Mouse (Mus musculus) adrenal gland, postnatal 4 days (tissue): ENCODE data around the gene Lingo2. TPM values are rescaled to one million over a fixed set of nuclear protein-coding genes. Genes with fewer than 3 reads are reported as not detected.
"Not testable (repeated sequence)": the region's sequence is repeated elsewhere in the genome, so short reads cannot be mapped to it uniquely, and the experiment has no call there.

Experiments used
- DNase-seq, 2 experiments: peaks; one replicate each; pipeline ENCODE4 v3.0.0; 2021 to 2022; ENCODE audit warnings: low spot score in 2 of 2, mixed read lengths in 2 of 2
- total RNA-seq, 2 experiments: library from RNA; stranded (reverse); gene quantifications; 2 replicates each; pipeline ENCODE4 v1.2.3; 2021

Lingo2 gene
- total RNA-seq, 2 experiments from 2014 or later: 0.65 to 1.5 TPM

DNA sequence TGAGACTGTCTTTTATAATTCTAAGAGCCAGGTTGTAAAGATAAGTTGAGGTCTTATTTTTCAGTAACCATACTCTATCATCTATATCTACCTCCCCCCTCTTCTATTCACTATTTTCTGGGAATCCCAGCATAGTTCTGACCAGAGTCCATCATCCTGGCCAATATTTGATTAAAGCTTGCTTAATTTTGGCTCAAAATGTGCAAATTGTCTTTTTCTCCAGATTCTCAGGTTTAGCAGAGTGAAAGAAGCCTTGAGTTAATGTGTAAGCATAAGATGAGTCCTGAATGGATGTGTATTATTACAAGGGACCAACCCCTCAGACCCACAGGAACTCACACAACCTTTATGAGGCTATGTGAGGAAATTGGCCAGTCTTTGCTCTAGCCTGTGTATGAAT lies 820.2 kb downstream of the Lingo2 start:
- no peak for DNase-seq

DNA sequence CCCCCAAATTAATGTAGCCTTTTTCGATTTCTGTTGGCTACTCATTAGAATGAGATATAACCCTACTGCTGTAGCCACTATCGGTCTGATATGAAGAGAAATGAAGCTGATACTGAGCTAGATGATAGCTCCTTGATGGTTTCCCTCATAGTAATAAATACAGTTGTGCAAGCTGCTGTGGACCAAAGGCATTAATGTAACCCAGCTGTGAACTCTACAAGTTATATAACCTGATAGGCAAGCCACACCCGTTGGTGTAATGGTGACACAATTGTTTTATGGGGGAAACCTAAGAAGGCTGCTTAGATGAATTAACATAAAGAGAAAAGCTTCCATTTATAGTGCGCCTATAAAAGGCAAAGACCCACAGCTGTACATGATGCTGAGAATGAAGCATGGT lies 856.1 kb downstream of the Lingo2 start:
- no peak for DNase-seq

DNA sequence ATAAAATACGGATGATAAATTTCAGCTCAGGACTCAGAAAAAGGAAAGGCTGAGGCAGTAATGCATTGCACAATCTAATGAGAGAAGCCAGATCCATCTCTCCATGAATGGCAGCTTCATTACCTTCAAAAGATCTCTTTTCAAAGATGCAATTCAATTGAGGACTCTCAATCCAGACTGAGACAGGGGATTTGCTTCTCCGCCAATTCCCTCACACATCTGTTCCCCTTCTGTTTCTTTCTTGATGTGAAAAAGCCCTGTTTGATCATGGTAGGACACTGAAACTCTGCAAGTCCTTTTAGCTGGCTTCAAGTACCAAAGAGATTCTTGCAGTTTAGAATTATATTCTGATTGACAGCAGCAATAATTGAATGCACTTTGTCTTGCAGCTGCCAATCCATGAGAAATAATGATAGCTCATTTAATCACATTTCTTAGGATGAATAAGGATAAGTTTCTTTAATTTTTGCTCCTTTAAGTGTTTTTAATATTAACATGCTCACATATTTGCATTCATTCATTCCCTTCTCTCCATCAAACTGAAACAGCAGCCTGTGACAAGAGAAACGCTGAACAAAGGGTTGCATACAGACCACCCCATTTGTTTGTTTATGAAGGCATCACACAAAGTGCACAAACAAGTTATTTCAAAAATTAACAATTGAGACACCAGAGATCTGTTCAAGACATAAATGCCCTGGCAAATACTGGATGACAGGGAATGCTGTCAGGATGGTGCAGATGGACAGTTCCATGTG lies 870.3 kb downstream of the Lingo2 start:
- no peak for DNase-seq

- DNase-seq: no peak
Observed at GRCm38 (mm10) chr4:36078910-36079525, 872.5 kb downstream of the Lingo2 start.

DNA sequence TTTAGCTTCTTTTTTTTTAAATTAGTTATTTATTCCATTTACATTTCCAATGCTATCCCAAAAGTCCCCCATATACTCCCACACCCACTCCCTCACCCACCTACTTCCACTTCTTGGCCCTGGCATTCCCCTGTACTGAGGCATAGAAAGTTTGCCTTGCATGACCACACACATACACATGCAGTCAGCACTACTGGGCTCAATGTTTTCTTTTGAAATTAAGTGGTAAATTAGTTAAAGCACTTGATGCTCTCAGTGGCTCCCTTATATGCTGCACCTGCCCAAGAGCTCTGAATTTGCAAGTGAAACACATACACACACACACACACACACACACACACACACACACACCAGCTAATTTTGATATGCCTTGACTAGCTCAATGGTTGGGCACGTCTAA lies 886.8 kb downstream of the Lingo2 start:
- DNase-seq: not testable (repeated sequence)

- no peak for DNase-seq
Observed at GRCm38 (mm10) chr4:36052791-36053376, 898.7 kb downstream of the Lingo2 start.

GRCm38 (mm10) chr4:36040361-36040760 lies 911.2 kb downstream of the Lingo2 start:
- DNase-seq: no peak

GRCm38 (mm10) chr4:36038742-36039141 lies 912.8 kb downstream of the Lingo2 start:
- DNase-seq: no peak

GRCm38 (mm10) chr4:36032039-36032438 lies 919.5 kb downstream of the Lingo2 start:
- no peak for DNase-seq

DNA sequence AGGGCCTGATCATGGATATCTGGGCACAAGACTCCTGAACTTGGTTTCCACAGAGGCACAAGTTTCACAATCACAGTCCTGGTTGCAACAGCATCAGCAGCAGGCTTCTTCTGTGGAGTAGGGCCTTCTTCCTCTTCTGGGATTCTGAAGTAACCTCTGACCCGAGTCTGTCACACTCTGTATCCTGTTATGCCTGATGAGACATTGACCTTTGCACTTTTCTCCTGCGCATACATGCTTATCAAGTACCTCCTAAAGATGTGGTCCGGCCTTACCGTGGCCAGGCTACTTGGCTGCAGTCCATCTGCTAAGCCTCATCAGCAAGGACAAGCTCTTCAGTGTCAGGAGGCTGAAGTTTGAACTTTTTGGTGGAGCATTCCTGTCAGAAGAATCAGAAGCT lies 937.4 kb downstream of the Lingo2 start:
- DNase-seq: no peak

DNA sequence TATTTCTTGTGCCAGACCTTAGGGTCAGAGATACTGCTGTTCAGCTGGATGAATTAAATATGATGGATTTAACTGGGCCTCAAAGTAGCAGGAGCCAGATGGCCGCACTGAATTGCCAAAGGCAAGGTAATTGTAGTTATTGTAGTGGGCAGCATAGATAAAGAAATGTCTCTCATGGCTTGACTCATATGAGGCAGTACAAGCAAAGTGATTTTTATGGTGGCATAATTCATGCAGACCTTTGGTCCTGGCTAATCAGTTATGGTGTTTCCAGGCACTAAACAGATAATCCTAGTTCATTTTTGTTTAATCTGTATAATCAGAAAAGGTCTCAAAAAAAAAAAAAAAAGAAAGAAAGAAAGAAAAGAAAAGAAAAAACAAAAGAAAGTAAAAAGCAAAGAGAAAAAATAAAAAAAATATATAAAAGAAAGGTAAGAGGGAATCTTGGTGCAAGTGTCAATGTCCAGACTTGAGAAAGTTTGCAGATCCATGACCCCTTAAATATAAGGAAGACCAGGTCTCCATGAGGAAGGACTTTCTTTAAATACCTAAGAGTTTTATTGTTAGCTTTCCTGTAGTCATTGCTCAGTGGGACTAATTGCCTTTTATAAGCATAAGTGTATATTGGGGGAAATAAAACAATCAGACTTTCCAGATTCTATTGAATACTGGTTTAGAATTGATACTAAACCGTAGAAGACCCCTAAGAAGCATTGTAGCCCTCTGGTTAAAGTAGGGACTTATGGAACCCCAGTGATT lies 959.4 kb downstream of the Lingo2 start:
- DNase-seq: no peak

DNA sequence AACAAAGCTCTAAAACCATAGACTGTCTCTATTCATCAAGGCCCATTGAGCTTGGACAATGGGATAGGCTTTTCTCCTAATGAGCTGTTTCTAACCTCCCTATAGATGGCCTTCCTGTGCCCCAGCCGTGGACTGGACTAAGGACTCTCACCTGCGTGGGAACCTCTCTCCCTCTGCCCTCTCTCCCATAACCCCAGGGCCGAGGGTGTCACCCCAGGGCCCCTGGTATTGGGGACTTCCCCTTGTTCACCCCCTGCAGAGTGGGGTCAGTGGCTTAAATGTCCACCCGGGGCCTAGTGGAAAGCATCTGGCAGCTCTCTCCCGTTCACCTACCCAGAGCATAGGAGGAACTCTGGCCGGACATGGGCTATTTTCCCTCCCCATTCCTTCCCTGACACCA lies 965.5 kb downstream of the Lingo2 start:
- DNase-seq: no peak

- no peak for DNase-seq
Observed at GRCm38 (mm10) chr4:35963532-35963931, 988.0 kb downstream of the Lingo2 start.

DNA sequence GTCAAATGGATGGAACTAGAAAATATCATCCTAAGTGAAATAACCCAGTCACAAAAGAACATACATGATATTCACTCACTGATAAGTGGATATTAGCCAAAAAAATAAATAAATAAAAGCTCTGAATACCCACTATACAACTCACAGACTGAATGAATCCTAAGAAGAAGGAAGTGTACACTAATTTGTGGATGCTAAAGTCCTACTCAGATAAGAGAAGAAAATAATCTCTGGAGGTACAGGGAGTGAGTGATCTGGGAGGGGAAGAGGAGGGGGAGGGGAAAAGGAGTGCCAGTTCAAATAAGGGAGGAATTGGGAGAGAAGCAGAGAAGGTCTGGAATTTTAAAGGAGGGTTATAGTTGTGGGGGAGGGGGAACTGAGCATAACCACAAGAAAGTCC lies 999.7 kb downstream of the Lingo2 start:
- no peak for DNase-seq

DNA sequence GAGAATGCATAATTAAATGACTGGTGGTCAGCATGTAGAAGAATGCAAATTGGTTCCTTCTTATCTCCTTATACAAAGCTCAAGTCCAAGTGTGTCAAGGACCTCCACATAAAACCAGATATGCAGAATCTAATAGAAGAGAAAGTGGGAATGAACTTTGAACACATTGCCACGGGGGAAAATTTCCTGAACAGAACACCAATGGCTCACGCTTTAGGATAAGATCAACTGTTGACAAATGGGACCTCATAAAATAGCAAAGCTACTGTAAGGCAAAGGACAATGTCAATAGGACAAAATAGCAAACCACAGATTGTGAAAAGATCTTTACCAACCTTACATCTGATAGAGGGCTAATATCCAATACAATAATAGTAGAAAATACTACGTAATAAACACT lies 1000.3 kb downstream of the Lingo2 start:
- no peak for DNase-seq

GRCm38 (mm10) chr4:35934056-35934661 lies 1017.4 kb downstream of the Lingo2 start:
- DNase-seq: no peak

DNA sequence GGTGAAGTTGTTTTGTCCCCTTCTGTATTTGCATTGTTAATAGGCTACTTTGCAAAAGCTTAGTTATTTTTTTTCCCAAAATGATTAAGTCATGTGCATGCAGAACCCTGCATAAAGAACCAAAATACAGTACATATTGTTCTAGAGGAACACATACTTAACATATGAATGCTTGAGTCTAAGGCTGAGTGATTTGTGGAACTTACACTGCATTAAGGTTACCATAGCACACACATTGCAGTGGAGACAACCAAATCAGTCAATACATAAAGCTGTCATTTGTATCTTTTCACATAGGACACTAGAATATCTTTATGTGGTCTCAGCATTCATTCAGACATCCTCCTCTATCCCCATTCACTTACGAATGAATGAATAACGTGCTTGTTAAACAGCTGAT lies 1023.8 kb downstream of the Lingo2 start:
- no peak for DNase-seq

DNA sequence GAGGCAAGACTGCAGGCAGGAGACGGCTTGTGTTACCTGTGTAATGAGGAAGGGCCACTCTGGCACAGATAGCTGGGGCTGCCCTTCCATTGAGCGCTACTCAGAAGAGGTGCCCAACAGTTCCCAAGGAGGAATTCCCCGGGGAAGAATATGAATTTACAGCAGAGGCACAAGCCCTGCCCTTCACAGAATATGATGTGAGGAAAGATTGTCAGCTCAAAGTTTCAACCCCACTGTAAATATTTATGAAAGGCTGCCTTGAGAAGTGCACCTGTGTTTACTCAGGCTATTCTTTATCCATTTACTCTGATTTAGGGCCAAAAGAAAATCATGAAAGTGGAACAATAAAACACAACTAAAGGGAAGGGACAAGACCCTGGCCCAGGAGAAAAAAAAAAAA lies 1034.1 kb downstream of the Lingo2 start:
- DNase-seq: no peak

DNA sequence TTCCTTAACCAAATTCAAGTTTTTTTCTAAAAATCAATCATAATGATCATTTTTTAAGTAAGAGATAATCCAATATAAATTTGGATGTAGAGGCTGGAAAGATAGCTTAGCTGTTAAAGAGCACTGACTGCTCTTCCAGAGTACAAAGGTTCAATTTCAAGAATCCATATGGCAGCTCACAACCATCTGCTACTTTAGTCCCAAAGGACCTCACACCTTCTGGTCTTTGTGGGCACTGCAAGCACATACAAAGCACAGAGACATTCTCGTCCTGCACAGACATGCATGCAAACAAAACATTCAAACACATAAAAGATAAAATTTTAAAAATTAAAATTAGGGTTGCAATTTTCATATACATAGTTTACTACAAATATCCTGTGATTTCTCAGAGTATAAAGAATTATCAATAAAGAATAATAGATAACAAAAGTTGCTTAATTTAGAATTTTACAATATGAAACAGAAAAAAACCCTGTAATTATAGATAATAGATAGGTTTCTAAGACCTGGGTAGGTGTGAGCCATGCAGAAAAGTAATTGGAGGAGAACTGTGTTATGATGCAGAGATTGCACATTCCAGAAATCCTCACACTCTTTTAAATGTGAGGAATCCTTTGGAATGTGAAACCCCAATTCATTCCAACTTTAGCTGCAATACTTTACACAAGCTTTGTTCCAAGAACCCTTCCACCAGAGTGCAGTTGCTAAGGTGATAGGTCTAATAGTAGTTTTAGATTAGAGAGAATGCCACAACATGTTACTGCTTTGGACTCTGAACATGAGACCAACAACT lies 1053.6 kb downstream of the Lingo2 start:
- DNase-seq: no peak
